In genomic region chr5:146994973-146995372, GRCm38 (mm10) we compare ENCODE assay signal across 26 mouse cellular contexts. TPM values are rescaled to one million over a fixed set of nuclear protein-coding genes. Genes with fewer than 3 reads are reported as not detected.
DNase-seq lines count a peak whose midpoint lies in the region; ATAC-seq and TF ChIP-seq lines count a peak whose summit lies in the region.
"Had no signal": no experiment of that assay in that cellular context is flagged by ENCODE, and none has a peak within 500 bp of the region (broad histone marks: within the 10 kb centered on the region; RNA-seq: fewer than 3 reads in every experiment).

No protein-coding gene starts in this region.

- no peak overlapping the region for H3K4me3 ChIP-seq in lung, embryonic 16.5 days (ENCODE audit: low read length)
- H3K4me3 ChIP-seq in heart, adult 2 months, result no peak overlapping the region
- H3K4me3 ChIP-seq: forebrain, embryonic 10.5 days; forebrain, embryonic 13.5 days; heart, embryonic 12.5 days; heart, embryonic 15.5 days; hindbrain, embryonic 10.5 days; hindbrain, embryonic 15.5 days had no signal

- no peak overlapping the region for H3K9ac ChIP-seq in lung, embryonic 16.5 days (ENCODE audit: low read length)
- no peak overlapping the region for H3K9ac ChIP-seq in heart, adult 2 months (ENCODE audit: low read depth, low read length)
- H3K9ac ChIP-seq: forebrain, embryonic 13.5 days; heart, embryonic 12.5 days; heart, embryonic 15.5 days; hindbrain, embryonic 15.5 days had no signal

- no peak overlapping the region for H3K27ac ChIP-seq in lung, embryonic 16.5 days (ENCODE audit: low read length)
- no peak overlapping the region for H3K27ac ChIP-seq in heart, adult 2 months
- H3K27ac ChIP-seq: forebrain, embryonic 10.5 days; forebrain, embryonic 13.5 days; heart, embryonic 15.5 days; hindbrain, embryonic 10.5 days; hindbrain, embryonic 15.5 days had no signal

- H3K4me2 ChIP-seq in lung, embryonic 16.5 days (ENCODE audit: low read depth, low read length), result no peak overlapping the region
- H3K4me2 ChIP-seq: forebrain, embryonic 13.5 days; heart, embryonic 12.5 days; heart, embryonic 15.5 days; hindbrain, embryonic 15.5 days had no signal

- TF ChIP-seq POLR2A in heart, adult 2 months (IDR thresholded peaks at IDR 0.05; ENCODE audit: insufficient read depth, low read depth, low read length), result no peak

- no peak for TF ChIP-seq EP300 in heart, adult 2 months (IDR thresholded peaks at IDR 0.05; ENCODE audit: insufficient read depth, low read depth, low read length)

- no peaks in the 10 kb centered on the region for H3K4me1 ChIP-seq in lung, embryonic 16.5 days (replicated peaks; ENCODE audit: control insufficient read depth, insufficient read depth, low read length)
- no peaks in the 10 kb centered on the region for H3K4me1 ChIP-seq in heart, adult 2 months (ENCODE audit: control insufficient read depth, insufficient read depth, low read length)
- H3K4me1 ChIP-seq: forebrain, embryonic 10.5 days; forebrain, embryonic 13.5 days; heart, embryonic 12.5 days; hindbrain, embryonic 10.5 days; hindbrain, embryonic 15.5 days had no signal

- no peaks in the 10 kb centered on the region for H3K79me2 ChIP-seq in heart, adult 2 months (replicated peaks; ENCODE audit: control insufficient read depth, insufficient read depth, low read length)

- no peak for TF ChIP-seq CTCF in heart, adult 2 months (IDR thresholded peaks at IDR 0.05)

- H3K36me3 ChIP-seq in lung, embryonic 16.5 days (ENCODE audit: control insufficient read depth, insufficient read depth, low read length), result no peaks in the 10 kb centered on the region
- H3K36me3 ChIP-seq in heart, adult 2 months (ENCODE audit: control insufficient read depth, insufficient read depth, low read length), result no peaks in the 10 kb centered on the region
- H3K36me3 ChIP-seq: forebrain, embryonic 10.5 days; heart, embryonic 12.5 days; heart, embryonic 15.5 days; hindbrain, embryonic 10.5 days; hindbrain, embryonic 15.5 days had no signal

- H3K27me3 ChIP-seq in lung, embryonic 16.5 days (ENCODE audit: control insufficient read depth, insufficient read depth, low read depth, low read length), result no peaks in the 10 kb centered on the region
- no peaks in the 10 kb centered on the region for H3K27me3 ChIP-seq in heart, adult 2 months (ENCODE audit: control insufficient read depth, insufficient read depth, low read length)
- H3K27me3 ChIP-seq: heart, embryonic 12.5 days; heart, embryonic 15.5 days; hindbrain, embryonic 15.5 days; Patski had no signal

- DNase-seq in lung, postnatal 10 days, result no peak
- DNase-seq in 416B (ENCODE audit: low read depth) (peak; percentile 34), MN1 (ENCODE audit: low spot score) (peak; percentile 7)
- no peak for DNase-seq in heart, adult 2 months
- DNase-seq: adrenal gland, adult 2 months; adrenal gland, postnatal 14 days; cerebellum, adult 11 months; cerebellum, adult 2 months; cerebellum, adult 9-11 months; cerebellum, postnatal 36 days; embryo, embryonic 11 days; gastrocnemius, postnatal 10 days; gastrocnemius, postnatal 36 days; heart, adult 11 months; heart, postnatal 10 days; heart, postnatal 36 days had no signal

- 27% methylated on average over 6 of the region's 6 CpGs for WGBS in lung, embryonic 16.5 days
- 31% methylated on average over 6 of the region's 6 CpGs for WGBS in heart, adult 2 months

- intact Hi-C loops in heart, adult 2 months (cut with DNase I), result no loop called here

- peak; percentile 36; the same call in 1 of the 2 replicates for ATAC-seq in lung, embryonic 16.5 days (ENCODE audit: low read depth)
- peak; percentile 55 for ATAC-seq in megakaryocyte progenitor cell, adult 5-6 weeks (replicated peaks; ENCODE audit: poor library complexity)
- ATAC-seq: forebrain, embryonic 13.5 days; forebrain, embryonic 16.5 days; Patski had no signal

- H3K9me3 ChIP-seq in lung, embryonic 16.5 days (ENCODE audit: control insufficient read depth, low read length), result no peaks in the 10 kb centered on the region
- H3K9me3 ChIP-seq: forebrain, embryonic 13.5 days; heart, embryonic 12.5 days; heart, embryonic 15.5 days; hindbrain, embryonic 15.5 days had no signal

RNA-seq across cellular contexts. Expression of gene Mtif3, which starts 31.4 kb away (rescaled TPM):
- polyA plus RNA-seq in lung, embryonic 16.5 days (2015; fragmentation: Nextera tagmentation; extraction: Ambion mirVana), result 20.2 and 21.0 TPM in 2 replicates
- total RNA-seq in megakaryocyte progenitor cell, adult 5-6 weeks (2015), result 8.5 and 14.5 TPM in 2 replicates
- 27.3 and 38.0 TPM in 2 replicates for total RNA-seq in megakaryocyte progenitor cell, adult 5-6 weeks (2017)
- 10 to 100 TPM; 21.0 to 23.3 TPM for total RNA-seq in heart, adult 2 months (2021)
- 12.2 and 18.1 TPM in 2 replicates for polyA plus RNA-seq in heart, adult 2 months (2012; rRNA removed)

RNA-seq across cellular contexts. Expression of gene Gtf3a, which starts 46.5 kb away (rescaled TPM):
- polyA plus RNA-seq in lung, embryonic 16.5 days (2015; fragmentation: Nextera tagmentation; extraction: Ambion mirVana), result 118 and 121 TPM in 2 replicates
- 115 and 127 TPM in 2 replicates for total RNA-seq in megakaryocyte progenitor cell, adult 5-6 weeks (2015)
- 162 and 163 TPM in 2 replicates for total RNA-seq in megakaryocyte progenitor cell, adult 5-6 weeks (2017)
- total RNA-seq in heart, adult 2 months (2021), result 10 to 100 TPM; 18.4 to 19.2 TPM
- polyA plus RNA-seq in heart, adult 2 months (2012; rRNA removed), result 19.2 and 23.0 TPM in 2 replicates

Comparison
In these comparisons a context has a peak if more than half of its experiments do, and no peak if none do; other contexts are left out.
1. DNase-seq: peak in 416B (single experiment) and MN1 (single experiment); none in lung, postnatal 10 days (single experiment) and heart, adult 2 months (0 of 2).
2. RNA of gene Gtf3a, which starts 46.5 kb away (total RNA-seq): 115 to 163 TPM in megakaryocyte progenitor cell, adult 5-6 weeks; 18.4 to 19.2 TPM in heart, adult 2 months; every median in the first group is over 4 times any median in the second.